Mouse (Mus musculus): Measurements from ENCODE around the gene Fignl1.

The Fignl1 gene

DNA sequence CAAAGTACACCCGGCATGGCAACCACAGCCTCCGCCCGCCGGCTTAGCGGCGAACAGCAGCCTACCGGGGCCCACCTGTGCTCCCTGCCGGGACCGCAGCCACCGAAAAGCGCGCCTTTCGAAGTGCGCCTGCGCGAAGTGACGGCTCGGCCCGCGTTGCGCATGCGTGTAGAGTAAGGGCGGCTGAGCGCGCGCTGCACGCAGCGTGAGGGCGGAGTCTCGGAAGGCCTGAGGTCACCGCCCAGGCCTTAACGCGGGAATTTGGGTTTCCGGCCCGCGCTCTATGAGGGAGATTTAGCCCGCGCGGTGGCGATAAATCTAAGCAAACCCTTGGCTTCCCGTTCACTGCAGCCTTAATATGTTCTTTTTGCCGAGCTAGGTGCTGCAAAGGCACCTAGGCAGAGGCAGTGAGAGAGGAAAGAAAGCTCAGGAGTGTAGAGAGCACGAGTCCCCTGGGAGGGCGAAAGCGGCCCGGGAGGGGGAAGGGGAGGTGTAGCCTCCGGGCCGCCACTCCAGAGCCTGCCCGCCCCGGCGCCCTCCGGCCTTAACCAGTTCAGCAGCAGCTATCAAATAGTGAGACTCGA, at the start of gene Fignl1:
TSS of gene Fignl1 (minus strand) at position 143 of the 584 bp plus-strand sequence.
- DNase-seq: peak; percentile 97

DNA sequence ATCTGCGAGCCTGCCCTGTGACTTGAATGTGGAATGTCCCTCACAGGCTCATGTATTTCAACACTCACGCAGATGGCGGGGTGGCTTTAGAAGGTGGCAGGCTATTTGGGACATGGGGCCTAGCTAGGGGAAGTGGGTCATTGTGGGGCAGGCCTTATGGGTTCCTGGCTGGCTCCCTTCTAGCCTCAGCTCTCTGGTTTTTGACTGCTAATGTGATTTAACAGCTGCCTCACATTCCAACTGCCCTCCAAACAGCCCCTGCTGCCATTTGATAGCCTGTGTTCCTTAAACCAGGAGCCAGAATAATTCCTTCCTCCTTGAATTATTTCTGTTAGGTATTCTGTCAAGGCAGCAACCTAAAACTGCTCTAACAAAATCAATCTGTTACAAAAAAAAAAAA, 48.2 kb upstream of the Fignl1 start:
- DNase-seq: no peak

- DNase-seq: no peak
These were observed 46.9 kb upstream of the Fignl1 start for GRCm38 (mm10) chr11:11855685-11856131.

- no peak for DNase-seq
These were observed 46.4 kb upstream of the Fignl1 start for GRCm38 (mm10) chr11:11855061-11855672.

DNA sequence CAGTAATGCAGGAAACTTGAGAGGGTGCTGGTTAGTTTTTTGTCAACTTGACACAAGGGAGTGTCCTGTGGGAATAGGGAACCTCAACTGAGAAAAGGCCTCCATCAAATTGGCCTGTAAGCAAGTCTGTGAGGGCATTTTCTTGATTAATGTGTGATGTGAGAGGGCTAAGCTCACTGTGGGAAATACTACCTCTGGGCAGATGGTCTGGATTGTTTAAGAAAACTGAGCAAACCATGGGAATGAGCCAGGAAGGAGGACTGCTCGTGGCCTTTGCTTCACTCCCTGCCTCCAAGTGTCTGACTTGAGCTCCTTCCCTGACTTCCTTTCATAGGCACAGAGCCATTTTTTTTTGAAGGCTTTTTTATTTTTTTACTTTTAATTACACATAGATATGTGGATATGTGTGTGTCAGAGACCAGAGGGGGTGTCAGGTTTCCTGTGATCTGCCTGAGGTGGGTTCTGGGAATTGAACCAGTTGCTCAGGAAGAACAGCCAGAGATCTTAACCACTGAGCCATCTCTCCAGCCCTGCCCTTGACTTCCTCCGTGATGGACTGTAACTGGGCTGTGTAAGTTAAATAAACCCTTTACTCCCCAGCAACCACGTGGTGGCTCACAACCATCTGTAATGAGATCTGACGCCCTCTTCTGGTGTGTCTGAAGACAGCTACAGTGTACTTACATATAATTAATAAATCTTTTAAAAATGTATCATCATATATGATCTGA, 45.1 kb upstream of the Fignl1 start:
- no peak for DNase-seq

DNA sequence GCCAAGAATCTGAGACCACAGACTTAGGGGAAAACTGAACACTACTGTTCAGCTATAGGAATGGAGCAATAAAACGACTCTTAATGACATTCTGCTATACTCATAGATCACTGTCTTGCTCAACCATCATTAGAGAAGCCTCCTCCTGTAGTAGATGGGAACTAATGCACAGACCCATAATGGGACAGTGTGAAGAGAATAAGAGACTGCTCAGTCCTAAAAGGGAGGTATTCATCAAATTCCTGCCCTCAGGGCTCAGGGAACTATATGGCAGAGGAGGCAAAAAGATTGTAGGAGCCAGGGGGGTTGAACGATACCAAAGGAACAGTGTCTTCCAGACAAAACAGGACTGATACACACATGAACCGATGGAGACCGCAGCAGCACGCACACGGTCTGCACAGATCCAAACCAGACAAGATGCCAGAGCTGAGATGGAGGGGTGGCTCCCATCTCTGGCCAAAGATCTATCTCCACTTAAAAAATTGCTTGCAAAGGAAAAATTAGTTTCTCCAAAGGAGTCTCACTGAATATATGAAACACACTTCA, 43.3 kb upstream of the Fignl1 start:
- no peak for DNase-seq

DNA sequence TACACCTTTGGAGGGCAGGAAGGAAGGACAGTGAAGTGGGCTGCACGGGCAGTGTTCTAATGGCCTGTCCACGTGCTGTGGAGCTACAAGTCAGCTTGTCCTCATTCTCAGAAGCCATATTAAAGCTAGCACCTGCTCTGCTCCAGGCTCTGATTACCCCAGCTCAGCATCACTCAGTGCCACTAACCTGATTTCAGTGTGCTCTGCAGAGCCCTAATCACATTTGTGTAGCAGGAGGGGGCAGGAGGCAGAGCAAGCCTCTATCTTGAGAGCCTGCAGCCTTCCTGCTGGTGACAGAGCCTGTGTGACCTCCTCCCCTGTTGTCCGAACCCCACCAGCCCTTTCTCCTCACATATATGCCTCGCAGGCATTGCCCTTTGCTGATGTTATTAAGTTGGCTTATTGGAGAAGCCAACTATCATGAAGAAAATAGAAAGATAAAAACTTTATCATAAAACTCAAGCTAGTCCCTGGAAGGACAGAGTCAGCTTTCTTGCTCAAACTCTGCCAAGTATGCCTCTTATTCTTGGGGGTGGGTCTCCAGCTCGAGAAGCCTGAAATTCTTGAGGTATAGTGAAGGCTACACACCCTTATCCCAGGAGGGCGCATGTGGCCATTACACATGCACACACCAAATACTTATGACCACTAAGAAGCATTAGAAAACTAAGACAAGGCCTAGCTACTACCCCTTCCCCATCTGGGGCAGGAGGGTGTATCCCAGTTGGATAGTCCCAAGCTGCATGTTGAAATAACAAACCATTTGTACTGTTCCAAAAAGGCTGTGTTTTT, 41.9 kb upstream of the Fignl1 start:
- DNase-seq: no peak

DNA sequence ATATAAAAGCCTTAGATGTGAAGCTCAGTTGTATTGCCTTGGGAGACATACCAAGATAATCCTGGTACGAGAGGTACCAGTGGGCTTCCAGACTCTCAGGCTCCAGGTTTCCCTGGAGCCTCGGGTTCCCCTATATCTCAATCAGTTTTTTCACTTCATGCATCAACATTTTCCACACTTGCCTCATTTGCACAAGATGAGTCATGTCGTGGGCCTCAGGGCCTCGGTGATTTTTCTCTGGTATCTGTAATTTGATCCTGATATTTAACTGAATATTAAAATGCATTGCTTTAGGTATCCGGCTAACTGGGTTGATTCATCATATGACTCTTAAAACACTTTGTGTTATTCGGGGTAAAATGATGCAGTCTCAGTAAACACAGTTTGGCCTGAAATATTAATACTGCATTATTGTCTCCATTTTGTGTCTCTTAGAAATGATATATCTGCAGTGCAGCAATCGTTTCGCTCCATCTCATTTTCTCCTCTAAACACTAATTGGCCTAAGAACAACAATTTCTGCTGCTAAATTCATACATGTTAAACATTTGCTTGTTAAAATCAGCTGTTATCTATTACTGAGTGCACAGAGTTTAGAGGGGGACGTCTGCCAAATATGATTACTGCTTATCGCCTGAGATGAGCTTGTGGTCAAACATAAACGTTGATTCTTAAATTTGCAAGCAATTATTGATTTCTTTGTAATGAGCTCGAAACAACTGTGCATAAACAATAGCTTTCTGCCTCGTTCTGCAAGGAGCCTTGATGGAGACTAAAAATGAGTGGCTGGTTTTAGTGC, 41.0 kb upstream of the Fignl1 start:
- no peak for DNase-seq

- DNase-seq: no peak
These were observed 39.7 kb upstream of the Fignl1 start for GRCm38 (mm10) chr11:11848467-11848866.

DNA sequence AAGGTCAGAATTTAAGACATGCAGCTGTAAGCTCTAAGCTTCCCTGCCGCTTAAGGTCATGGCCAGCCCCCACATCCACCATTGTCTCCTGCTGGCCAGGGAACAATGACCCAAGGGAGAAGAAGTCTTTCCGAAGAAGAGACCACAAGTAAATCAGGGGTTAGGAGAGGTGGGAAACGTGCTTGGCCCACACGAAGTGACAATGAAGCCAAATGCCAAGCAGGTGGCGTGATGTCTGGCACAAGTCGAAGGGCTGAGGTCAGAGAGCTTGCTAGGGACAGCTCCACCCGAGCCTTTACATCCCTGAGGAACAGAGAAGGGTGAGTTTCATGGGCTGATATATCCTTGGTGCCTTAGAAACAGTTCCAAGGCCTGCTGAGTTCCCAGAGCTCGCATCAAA, 36.3 kb upstream of the Fignl1 start:
- DNase-seq: no peak

GRCm38 (mm10) chr11:11844367-11844971, 35.7 kb upstream of the Fignl1 start:
- DNase-seq: peak; percentile 77

GRCm38 (mm10) chr11:11841590-11841989, 32.8 kb upstream of the Fignl1 start:
- no peak for DNase-seq

DNA sequence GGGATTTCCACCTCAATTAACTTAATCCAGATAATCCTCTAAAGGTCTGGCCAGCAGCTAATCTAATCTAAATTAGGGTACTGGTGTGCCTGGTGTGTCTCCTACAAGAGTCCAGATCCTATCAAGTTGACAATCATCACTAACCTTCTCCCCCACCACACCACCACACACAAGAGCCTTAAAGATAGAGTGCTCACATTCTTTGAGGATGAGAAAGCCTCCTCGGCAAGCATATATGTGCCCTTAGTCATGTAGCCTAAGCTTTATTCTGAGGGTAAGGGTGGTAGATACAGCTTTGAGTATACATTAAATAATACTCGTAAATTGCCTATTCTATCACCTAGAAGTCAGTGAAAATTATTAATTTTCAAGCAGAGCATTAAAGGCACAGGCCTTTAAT, 32.0 kb upstream of the Fignl1 start:
- no peak for DNase-seq

DNA sequence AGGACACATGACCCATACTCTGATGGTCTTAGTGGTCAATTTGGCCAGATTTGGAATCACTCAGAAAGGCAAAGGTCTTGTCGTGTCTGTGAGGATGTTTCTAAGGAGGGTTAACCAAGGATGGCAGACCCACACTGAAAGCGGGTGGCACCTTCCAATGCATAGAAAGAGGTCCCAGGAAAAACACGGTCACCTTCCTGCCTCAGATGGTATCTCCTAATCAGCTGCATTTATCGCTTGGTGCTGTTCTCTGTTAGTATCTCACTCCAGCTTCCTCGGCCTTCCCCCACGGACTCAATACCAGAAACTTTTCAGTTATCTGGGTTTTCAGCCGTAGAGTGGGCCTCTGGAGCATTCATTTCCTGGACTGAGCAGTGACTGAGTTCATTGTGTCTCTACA, 31.1 kb upstream of the Fignl1 start:
- DNase-seq: no peak

DNA sequence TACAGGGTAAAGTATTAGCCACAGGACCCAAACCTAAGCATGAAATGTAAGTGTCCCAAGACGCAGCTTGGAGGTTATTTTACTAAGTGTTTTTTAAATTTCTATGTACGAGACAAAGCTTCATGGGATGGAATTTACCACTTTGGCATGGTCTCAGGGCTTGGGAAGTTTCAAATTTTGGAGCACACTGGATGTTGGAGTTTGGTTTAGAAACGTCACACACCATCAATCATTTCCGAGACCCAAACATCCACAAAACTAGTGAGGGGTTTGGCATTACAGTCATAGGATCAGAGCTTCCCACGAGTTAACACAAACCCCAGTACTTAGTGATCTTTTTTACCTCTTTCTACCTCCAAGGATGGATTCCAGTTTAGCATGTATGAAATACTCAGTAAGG, 28.6 kb upstream of the Fignl1 start:
- no peak for DNase-seq

DNA sequence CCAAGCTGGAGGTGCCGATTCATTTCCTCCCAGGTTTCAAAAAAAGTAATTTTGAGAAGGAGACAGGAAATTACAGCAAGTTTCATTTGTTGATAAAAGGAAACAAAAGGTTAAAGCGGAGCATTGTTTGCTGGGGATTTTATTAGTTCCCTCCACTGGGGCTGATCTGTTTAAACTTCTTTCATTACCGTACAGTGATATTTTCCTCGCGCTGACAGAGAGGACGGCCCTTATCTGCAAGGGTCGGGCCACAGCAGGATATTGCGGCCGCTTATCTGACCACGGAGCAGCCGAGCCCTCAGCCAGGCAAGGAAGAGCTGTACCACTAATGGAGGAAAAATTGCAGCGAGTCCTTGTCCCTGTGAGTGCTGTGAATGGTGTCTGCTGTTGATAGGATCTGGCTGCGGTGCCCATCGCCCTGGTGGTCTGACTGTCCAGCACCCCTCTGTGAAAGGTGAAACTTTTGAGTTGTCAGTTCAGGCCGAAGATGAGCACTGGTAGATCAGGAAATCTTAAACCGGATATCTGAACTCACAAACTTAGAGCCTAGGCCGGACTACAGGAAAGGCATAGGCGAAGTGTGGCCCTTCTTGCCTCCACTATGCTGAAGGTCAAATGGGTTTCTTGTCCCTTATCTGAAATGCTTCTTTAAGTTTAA, 28.1 kb upstream of the Fignl1 start:
- DNase-seq: peak; percentile 50

- DNase-seq: no peak
These were observed 27.5 kb upstream of the Fignl1 start for GRCm38 (mm10) chr11:11836262-11836661.

GRCm38 (mm10) chr11:11835791-11836190, 27.0 kb upstream of the Fignl1 start:
- no peak for DNase-seq

GRCm38 (mm10) chr11:11835361-11835760, 26.6 kb upstream of the Fignl1 start:
- DNase-seq: no peak

- DNase-seq: no peak
These were observed 24.3 kb upstream of the Fignl1 start for GRCm38 (mm10) chr11:11833100-11833499.

- no peak for DNase-seq
These were observed 24.0 kb upstream of the Fignl1 start for GRCm38 (mm10) chr11:11832755-11833084.
